Mouse (Mus musculus): ENCODE measurements at regions not wholly inside any gene's neighbourhood (a gene's known extent, or its start where the extent isn't known, plus 50 kb on each side); places are given as distances from the start of the nearest gene placed in this dataset.

DNA sequence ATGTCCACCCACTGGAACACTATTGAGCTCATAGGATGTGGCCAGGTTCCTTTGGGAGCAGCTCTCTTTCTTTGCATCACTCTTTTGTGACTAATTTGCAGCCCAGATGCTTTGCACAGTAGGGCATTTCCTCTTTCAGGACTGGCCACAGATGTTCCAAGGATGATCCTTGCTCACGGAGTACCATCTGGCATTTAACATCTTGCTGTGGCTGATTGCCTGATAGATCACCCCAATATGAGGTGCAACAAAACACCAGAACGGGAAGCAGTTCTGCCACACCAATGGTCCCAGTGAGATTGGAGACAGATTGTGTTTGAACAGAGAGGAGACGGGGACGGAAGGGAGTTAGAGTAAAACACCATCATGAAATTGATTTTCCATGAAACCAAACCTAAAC lies 423.0 kb downstream of the Rwdd3 start:
- ATAC-seq (ENCODE audit: low read depth): peak; percentile 77

GRCm38 (mm10) chr3:120747678-120748077 lies 423.8 kb downstream of the Rwdd3 start:
- WGBS: 85% methylated on average over 4 of the region's 4 CpGs
- ATAC-seq (ENCODE audit: low read depth): no peak

More for the DNA sequence above, 423.0 kb downstream of the Rwdd3 start:
- H3K9ac ChIP-seq (replicated peaks; ENCODE audit: low read depth, low read length): no peak overlapping the region
- 46% methylated on average over 4 of the region's 4 CpGs for WGBS
- no peaks in the 10 kb centered on the region for H3K4me1 ChIP-seq (ENCODE audit: control insufficient read depth, insufficient read depth, low read length)
- no peaks in the 10 kb centered on the region for H3K36me3 ChIP-seq (ENCODE audit: control insufficient read depth, insufficient read depth, low read length)
- no peak overlapping the region for H3K4me2 ChIP-seq (ENCODE audit: low read depth, low read length)
- H3K27ac ChIP-seq (ENCODE audit: low read depth, low read length): no peak overlapping the region
- no peaks in the 10 kb centered on the region for H3K9me3 ChIP-seq (ENCODE audit: control insufficient read depth, low read length)
- H3K4me3 ChIP-seq (ENCODE audit: low read depth, low read length): no peak overlapping the region
- H3K27me3 ChIP-seq (ENCODE audit: control insufficient read depth, insufficient read depth, low read length): no peaks in the 10 kb centered on the region

GRCm38 (mm10) chr3:120733332-120733731 lies 438.2 kb downstream of the Rwdd3 start:
- 96% methylated on average over 6 of the region's 6 CpGs for WGBS
- no peak overlapping the region for H3K9ac ChIP-seq (replicated peaks; ENCODE audit: low read depth, low read length)
- H3K36me3 ChIP-seq (ENCODE audit: control insufficient read depth, insufficient read depth, low read length): no peaks in the 10 kb centered on the region
- no peak for ATAC-seq (ENCODE audit: low read depth)
- H3K27me3 ChIP-seq (ENCODE audit: control insufficient read depth, insufficient read depth, low read length): no peaks in the 10 kb centered on the region
- no peak overlapping the region for H3K4me2 ChIP-seq (ENCODE audit: low read depth, low read length)
- no peak overlapping the region for H3K4me3 ChIP-seq (ENCODE audit: low read depth, low read length)
- peaks cover 4% of the 10 kb centered on the region; the same call in 1 of the 2 replicates for H3K4me1 ChIP-seq (ENCODE audit: control insufficient read depth, insufficient read depth, low read length)
- H3K27ac ChIP-seq (ENCODE audit: low read depth, low read length): no peak overlapping the region
- no peaks in the 10 kb centered on the region for H3K9me3 ChIP-seq (ENCODE audit: control insufficient read depth, low read length)

More at GRCm38 (mm10) chr3:120747678-120748077, 423.8 kb downstream of the Rwdd3 start:
- Histone ChIP-seq H3K27me3 (ENCODE audit: control insufficient read depth, insufficient read depth, low read length) (no peaks in the 10 kb centered on the region), H3K27ac (ENCODE audit: low read depth, low read length) (no peak overlapping the region), H3K36me3 (ENCODE audit: control insufficient read depth, insufficient read depth, low read length) (no peaks in the 10 kb centered on the region), H3K4me3 (ENCODE audit: low read depth, low read length) (no peak overlapping the region), H3K4me1 (ENCODE audit: control insufficient read depth, insufficient read depth, low read length) (no peaks in the 10 kb centered on the region), H3K9me3 (ENCODE audit: control insufficient read depth, low read length) (no peaks in the 10 kb centered on the region), H3K9ac (replicated peaks; ENCODE audit: low read depth, low read length) (no peak overlapping the region), H3K4me2 (ENCODE audit: low read depth, low read length) (no peak overlapping the region)

DNA sequence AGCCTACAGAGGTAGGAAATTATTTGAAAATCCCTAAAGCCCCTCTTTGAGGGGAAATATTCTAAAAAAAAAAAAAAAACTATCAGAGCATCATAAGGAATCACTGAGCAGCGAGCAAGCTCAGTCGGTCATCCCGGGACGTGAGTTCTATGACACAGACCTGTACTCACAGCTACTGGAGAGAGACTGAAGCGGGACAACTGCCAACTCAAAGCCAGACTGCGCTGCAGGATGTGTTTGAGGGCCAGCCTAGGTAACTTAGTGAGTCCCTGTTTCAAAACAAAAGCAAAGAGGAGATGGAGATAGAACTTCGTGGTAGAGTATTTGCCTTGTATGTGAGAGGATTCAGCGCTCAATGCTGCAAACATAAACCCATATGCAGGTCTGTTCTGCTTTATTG lies 439.1 kb downstream of the Rwdd3 start:
- no peaks in the 10 kb centered on the region for H3K36me3 ChIP-seq (ENCODE audit: control insufficient read depth, insufficient read depth, low read length)
- no peak for ATAC-seq (ENCODE audit: low read depth)
- no peaks in the 10 kb centered on the region for H3K9me3 ChIP-seq (ENCODE audit: control insufficient read depth, low read length)
- H3K4me3 ChIP-seq (ENCODE audit: low read depth, low read length): no peak overlapping the region
- no peaks in the 10 kb centered on the region for H3K27me3 ChIP-seq (ENCODE audit: control insufficient read depth, insufficient read depth, low read length)
- H3K4me2 ChIP-seq (ENCODE audit: low read depth, low read length): no peak overlapping the region
- no peak overlapping the region for H3K27ac ChIP-seq (ENCODE audit: low read depth, low read length)
- peaks cover 4% of the 10 kb centered on the region; the same call in 1 of the 2 replicates for H3K4me1 ChIP-seq (ENCODE audit: control insufficient read depth, insufficient read depth, low read length)
- WGBS: 95% methylated on average over 8 of the region's 8 CpGs
- no peak overlapping the region for H3K9ac ChIP-seq (replicated peaks; ENCODE audit: low read depth, low read length)

- 0 out of 2 replicates have a peak, but pooled peaks have one; percentile 35 for ATAC-seq (ENCODE audit: low read depth)
- no peak overlapping the region for H3K9ac ChIP-seq (replicated peaks; ENCODE audit: low read depth, low read length)
- no peaks in the 10 kb centered on the region for H3K9me3 ChIP-seq (ENCODE audit: control insufficient read depth, low read length)
- WGBS: 62% methylated on average over 9 of the region's 9 CpGs
- no peak overlapping the region for H3K4me2 ChIP-seq (ENCODE audit: low read depth, low read length)
- no peak overlapping the region for H3K27ac ChIP-seq (ENCODE audit: low read depth, low read length)
- peaks cover 4% of the 10 kb centered on the region; the same call in 1 of the 2 replicates for H3K4me1 ChIP-seq (ENCODE audit: control insufficient read depth, insufficient read depth, low read length)
- H3K27me3 ChIP-seq (ENCODE audit: control insufficient read depth, insufficient read depth, low read length): no peaks in the 10 kb centered on the region
- H3K36me3 ChIP-seq (ENCODE audit: control insufficient read depth, insufficient read depth, low read length): no peaks in the 10 kb centered on the region
- H3K4me3 ChIP-seq (ENCODE audit: low read depth, low read length): no peak overlapping the region
Observed at GRCm38 (mm10) chr3:120731287-120731686, 440.2 kb downstream of the Rwdd3 start.

GRCm38 (mm10) chr3:120730225-120730624 lies 441.3 kb downstream of the Rwdd3 start:
- H3K4me2 ChIP-seq (ENCODE audit: low read depth, low read length): no peak overlapping the region
- no peak for ATAC-seq (ENCODE audit: low read depth)

GRCm38 (mm10) chr3:120729671-120730070 lies 441.8 kb downstream of the Rwdd3 start:
- H3K36me3 ChIP-seq (ENCODE audit: control insufficient read depth, insufficient read depth, low read length): no peaks in the 10 kb centered on the region
- H3K4me3 ChIP-seq (ENCODE audit: low read depth, low read length): no peak overlapping the region
- peaks cover 4% of the 10 kb centered on the region; the same call in 1 of the 2 replicates for H3K4me1 ChIP-seq (ENCODE audit: control insufficient read depth, insufficient read depth, low read length)
- 41% methylated on average over 5 of the region's 5 CpGs for WGBS
- H3K9me3 ChIP-seq (ENCODE audit: control insufficient read depth, low read length): no peaks in the 10 kb centered on the region
- ATAC-seq (ENCODE audit: low read depth): peak; percentile 79; the same call in 1 of the 2 replicates
- no peak overlapping the region for H3K9ac ChIP-seq (replicated peaks; ENCODE audit: low read depth, low read length)
- H3K27me3 ChIP-seq (ENCODE audit: control insufficient read depth, insufficient read depth, low read length): no peaks in the 10 kb centered on the region
- 0 out of 2 replicates have a peak overlapping the region, but pooled peaks have one; percentile 28 for H3K27ac ChIP-seq (ENCODE audit: low read depth, low read length)
- no peak overlapping the region for H3K4me2 ChIP-seq (ENCODE audit: low read depth, low read length)

More at GRCm38 (mm10) chr3:120730225-120730624, 441.3 kb downstream of the Rwdd3 start:
- WGBS: 76% methylated on average over 4 of the region's 4 CpGs
- no peaks in the 10 kb centered on the region for H3K27me3 ChIP-seq (ENCODE audit: control insufficient read depth, insufficient read depth, low read length)
- no peak overlapping the region for H3K4me3 ChIP-seq (ENCODE audit: low read depth, low read length)
- no peaks in the 10 kb centered on the region for H3K36me3 ChIP-seq (ENCODE audit: control insufficient read depth, insufficient read depth, low read length)
- H3K9me3 ChIP-seq (ENCODE audit: control insufficient read depth, low read length): no peaks in the 10 kb centered on the region
- 0 out of 2 replicates have a peak overlapping the region, but pooled peaks have one; percentile 3 for H3K27ac ChIP-seq (ENCODE audit: low read depth, low read length)
- H3K4me1 ChIP-seq (ENCODE audit: control insufficient read depth, insufficient read depth, low read length): peaks cover 4% of the 10 kb centered on the region; the same call in 1 of the 2 replicates
- no peak overlapping the region for H3K9ac ChIP-seq (replicated peaks; ENCODE audit: low read depth, low read length)

DNA sequence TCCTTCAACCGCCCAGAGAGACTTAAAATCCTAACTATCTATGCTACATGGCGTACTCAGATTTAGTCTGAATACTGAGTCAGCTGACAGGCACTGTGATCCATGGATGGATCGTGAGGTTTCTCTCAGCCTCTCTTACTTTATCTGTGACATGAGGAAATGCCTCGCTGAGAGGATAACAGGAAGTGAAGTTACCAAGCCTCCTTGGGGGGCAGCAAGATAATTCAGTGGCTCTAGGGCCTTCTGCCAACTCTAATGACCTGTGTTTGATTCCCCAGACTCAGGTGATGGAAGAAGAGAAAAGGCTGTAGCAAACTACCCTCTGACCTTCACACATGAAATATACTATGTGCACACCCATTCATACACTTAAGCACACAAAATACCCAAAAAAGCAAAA lies 486.3 kb downstream of the Rwdd3 start:
- no peak overlapping the region for H3K9ac ChIP-seq (replicated peaks; ENCODE audit: low read depth, low read length)
- 88% methylated on average over 4 of the region's 4 CpGs for WGBS
- no peaks in the 10 kb centered on the region for H3K36me3 ChIP-seq (ENCODE audit: control insufficient read depth, insufficient read depth, low read length)

GRCm38 (mm10) chr3:120675906-120676305 lies 495.6 kb downstream of the Rwdd3 start:
- WGBS: 81% methylated on average over 2 of the region's 2 CpGs
- H3K4me3 ChIP-seq (ENCODE audit: low read depth, low read length): no peak overlapping the region
- no peak overlapping the region for H3K4me2 ChIP-seq (ENCODE audit: low read depth, low read length)
- H3K4me1 ChIP-seq (ENCODE audit: control insufficient read depth, insufficient read depth, low read length): no peaks in the 10 kb centered on the region
- no peaks in the 10 kb centered on the region for H3K36me3 ChIP-seq (ENCODE audit: control insufficient read depth, insufficient read depth, low read length)
- no peaks in the 10 kb centered on the region for H3K27me3 ChIP-seq (ENCODE audit: control insufficient read depth, insufficient read depth, low read length)
- no peak overlapping the region for H3K9ac ChIP-seq (replicated peaks; ENCODE audit: low read depth, low read length)
- no peak for ATAC-seq (ENCODE audit: low read depth)
- no peak overlapping the region for H3K27ac ChIP-seq (ENCODE audit: low read depth, low read length)
- no peaks in the 10 kb centered on the region for H3K9me3 ChIP-seq (ENCODE audit: control insufficient read depth, low read length)

More for the DNA sequence above, 486.3 kb downstream of the Rwdd3 start:
- Histone ChIP-seq H3K27me3 (ENCODE audit: control insufficient read depth, insufficient read depth, low read length) (no peaks in the 10 kb centered on the region), H3K9me3 (ENCODE audit: control insufficient read depth, low read length) (no peaks in the 10 kb centered on the region), H3K4me1 (ENCODE audit: control insufficient read depth, insufficient read depth, low read length) (0 out of 2 replicates have a peak, but pooled peaks cover 4% of the 10 kb centered on the region), H3K27ac (ENCODE audit: low read depth, low read length) (no peak overlapping the region), H3K4me2 (ENCODE audit: low read depth, low read length) (no peak overlapping the region), H3K4me3 (ENCODE audit: low read depth, low read length) (no peak overlapping the region)
- no peak for ATAC-seq (ENCODE audit: low read depth)
